Mouse (Mus musculus): ENCODE data around the gene Ehf. TPM values are rescaled to one million over a fixed set of nuclear protein-coding genes. Genes with fewer than 3 reads are reported as not detected.
A peak's percentile ranks its signal among the peaks of the same experiment; 100 is the strongest.

Ehf gene
- polyA plus RNA-seq, 1 experiment from 2014 or later, result 18.2 TPM

DNA sequence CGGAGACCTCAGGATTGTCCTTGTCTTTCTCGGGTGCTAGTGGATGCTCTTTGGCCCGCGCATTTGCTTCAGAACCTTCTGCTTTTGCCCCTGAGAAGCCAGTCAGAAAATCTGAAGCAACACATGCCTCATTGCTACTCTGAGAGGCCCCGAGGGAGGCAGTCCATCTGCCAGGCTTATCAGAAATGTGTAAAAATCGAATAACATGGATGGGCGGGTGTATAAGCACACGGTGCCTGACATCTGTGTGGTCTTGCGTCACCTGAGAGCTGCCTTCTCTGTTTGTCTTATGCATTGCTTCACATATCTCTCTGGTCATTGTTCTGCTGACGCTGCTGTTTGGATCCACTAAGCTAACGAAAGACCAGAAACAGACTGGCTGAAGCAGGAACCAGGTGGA lies 33.5 kb upstream of the Ehf start:
- no peaks in the 10 kb centered on the region for H3K4me1 ChIP-seq (ENCODE audit: control insufficient read depth, insufficient read depth, low read length)
- H3K4me3 ChIP-seq (ENCODE audit: low read depth, low read length), result no peak overlapping the region
- ATAC-seq (ENCODE audit: insufficient number of reproducible peaks, insufficient read depth, low FRiP score, low read depth), result no peak
- no peak overlapping the region for H3K27ac ChIP-seq (ENCODE audit: low read length)
- H3K36me3 ChIP-seq (ENCODE audit: control insufficient read depth, insufficient read depth, low read length), result no peaks in the 10 kb centered on the region
- H3K4me2 ChIP-seq (replicated peaks; ENCODE audit: low read depth, low read length), result no peak overlapping the region
- no peaks in the 10 kb centered on the region for H3K27me3 ChIP-seq (ENCODE audit: control insufficient read depth, insufficient read depth, low read length)
- H3K9ac ChIP-seq (replicated peaks; ENCODE audit: low read depth, low read length), result no peak overlapping the region
- WGBS, result 65% methylated on average over 11 of the region's 11 CpGs
- no peaks in the 10 kb centered on the region for H3K9me3 ChIP-seq (ENCODE audit: control insufficient read depth, low read depth, low read length)

- Histone ChIP-seq H3K9ac (replicated peaks; ENCODE audit: low read depth, low read length) (no peak overlapping the region), H3K4me3 (ENCODE audit: low read depth, low read length) (no peak overlapping the region), H3K9me3 (ENCODE audit: control insufficient read depth, low read depth, low read length) (no peaks in the 10 kb centered on the region), H3K36me3 (ENCODE audit: control insufficient read depth, insufficient read depth, low read length) (no peaks in the 10 kb centered on the region), H3K27me3 (ENCODE audit: control insufficient read depth, insufficient read depth, low read length) (no peaks in the 10 kb centered on the region), H3K4me2 (replicated peaks; ENCODE audit: low read depth, low read length) (no peak overlapping the region), H3K4me1 (ENCODE audit: control insufficient read depth, insufficient read depth, low read length) (no peaks in the 10 kb centered on the region), H3K27ac (ENCODE audit: low read length) (no peak overlapping the region)
- WGBS, result 83% methylated on average over 3 of the region's 3 CpGs
- no peak for ATAC-seq (ENCODE audit: insufficient number of reproducible peaks, insufficient read depth, low FRiP score, low read depth)
Measured at GRCm38 (mm10) chr2:103336000-103336399, 32.9 kb upstream of the Ehf start.

DNA sequence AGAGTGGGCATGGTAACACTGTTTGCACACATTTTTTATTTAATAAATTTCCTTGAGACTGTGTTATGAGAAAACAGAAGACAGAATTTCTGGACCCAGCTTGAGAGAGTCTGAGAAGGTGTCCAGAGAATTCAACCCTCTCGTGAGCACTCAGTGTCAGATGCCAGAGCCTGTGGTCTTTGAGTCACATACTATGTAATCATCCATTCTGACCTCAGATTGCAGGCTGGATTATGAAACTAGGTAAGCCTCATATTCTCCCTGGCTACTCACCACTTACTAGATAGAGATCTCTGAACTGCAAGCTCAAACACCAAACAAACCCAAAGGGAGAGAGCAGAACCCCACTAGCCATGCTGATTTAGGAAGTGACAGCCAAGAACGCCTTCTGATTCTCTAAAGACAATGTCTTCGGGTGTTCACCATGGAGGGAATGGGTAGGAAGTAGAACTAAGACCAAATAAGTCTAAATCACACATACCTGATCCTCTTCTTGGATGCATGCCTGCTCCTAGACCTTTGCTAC lies 28.7 kb upstream of the Ehf start:
- no peaks in the 10 kb centered on the region for H3K9me3 ChIP-seq (ENCODE audit: control insufficient read depth, low read depth, low read length)
- WGBS, result 78% methylated on average over 3 of the region's 3 CpGs
- no peaks in the 10 kb centered on the region for H3K36me3 ChIP-seq (ENCODE audit: control insufficient read depth, insufficient read depth, low read length)
- H3K4me1 ChIP-seq (ENCODE audit: control insufficient read depth, insufficient read depth, low read length), result no peaks in the 10 kb centered on the region
- no peak for ATAC-seq (ENCODE audit: insufficient number of reproducible peaks, insufficient read depth, low FRiP score, low read depth)
- no peaks in the 10 kb centered on the region for H3K27me3 ChIP-seq (ENCODE audit: control insufficient read depth, insufficient read depth, low read length)
- H3K4me3 ChIP-seq (ENCODE audit: low read depth, low read length), result no peak overlapping the region
- H3K9ac ChIP-seq (replicated peaks; ENCODE audit: low read depth, low read length), result no peak overlapping the region
- H3K27ac ChIP-seq (ENCODE audit: low read length), result no peak overlapping the region
- no peak overlapping the region for H3K4me2 ChIP-seq (replicated peaks; ENCODE audit: low read depth, low read length)

DNA sequence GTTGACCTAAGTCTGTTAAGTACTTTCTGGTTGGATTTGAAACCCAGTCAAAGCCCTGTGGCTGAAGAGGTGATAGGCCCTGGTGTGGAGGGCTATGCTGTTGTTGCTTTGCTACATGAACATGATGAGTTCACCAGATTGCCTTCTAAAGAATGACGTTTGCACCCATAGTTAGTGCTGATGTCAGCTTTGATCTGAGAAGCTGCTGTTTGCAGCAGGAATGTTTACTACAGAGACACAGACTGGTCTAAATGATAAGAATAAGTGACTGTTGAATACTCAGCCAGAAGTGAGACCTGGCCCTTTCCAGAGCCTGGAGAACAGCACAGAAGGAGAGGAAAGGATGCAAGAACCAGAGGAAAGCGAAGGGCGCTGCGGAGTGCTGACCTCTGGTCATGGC lies 25.7 kb upstream of the Ehf start:
- Histone ChIP-seq H3K4me1 (ENCODE audit: control insufficient read depth, insufficient read depth, low read length) (peaks cover 7% of the 10 kb centered on the region; the same call in 1 of the 2 replicates), H3K9ac (replicated peaks; ENCODE audit: low read depth, low read length) (no peak overlapping the region), H3K4me2 (replicated peaks; ENCODE audit: low read depth, low read length) (no peak overlapping the region), H3K27ac (ENCODE audit: low read length) (no peak overlapping the region), H3K36me3 (ENCODE audit: control insufficient read depth, insufficient read depth, low read length) (no peaks in the 10 kb centered on the region), H3K4me3 (ENCODE audit: low read depth, low read length) (no peak overlapping the region), H3K9me3 (ENCODE audit: control insufficient read depth, low read depth, low read length) (no peaks in the 10 kb centered on the region), H3K27me3 (ENCODE audit: control insufficient read depth, insufficient read depth, low read length) (no peaks in the 10 kb centered on the region)
- no peak for ATAC-seq (ENCODE audit: insufficient number of reproducible peaks, insufficient read depth, low FRiP score, low read depth)
- WGBS, result 83% methylated on average over 4 of the region's 4 CpGs

- Histone ChIP-seq H3K27me3 (ENCODE audit: control insufficient read depth, insufficient read depth, low read length) (no peaks in the 10 kb centered on the region), H3K36me3 (ENCODE audit: control insufficient read depth, insufficient read depth, low read length) (no peaks in the 10 kb centered on the region), H3K9ac (replicated peaks; ENCODE audit: low read depth, low read length) (no peak overlapping the region), H3K9me3 (ENCODE audit: control insufficient read depth, low read depth, low read length) (no peaks in the 10 kb centered on the region), H3K27ac (ENCODE audit: low read length) (peak overlapping the region; percentile 75), H3K4me2 (replicated peaks; ENCODE audit: low read depth, low read length) (no peak overlapping the region), H3K4me1 (ENCODE audit: control insufficient read depth, insufficient read depth, low read length) (peaks cover 7% of the 10 kb centered on the region; the same call in 1 of the 2 replicates), H3K4me3 (ENCODE audit: low read depth, low read length) (no peak overlapping the region)
- 67% methylated on average over 7 of the region's 7 CpGs for WGBS
- peak; percentile 73 for ATAC-seq (ENCODE audit: insufficient number of reproducible peaks, insufficient read depth, low FRiP score, low read depth)
Measured at GRCm38 (mm10) chr2:103325301-103326048, 22.4 kb upstream of the Ehf start.

DNA sequence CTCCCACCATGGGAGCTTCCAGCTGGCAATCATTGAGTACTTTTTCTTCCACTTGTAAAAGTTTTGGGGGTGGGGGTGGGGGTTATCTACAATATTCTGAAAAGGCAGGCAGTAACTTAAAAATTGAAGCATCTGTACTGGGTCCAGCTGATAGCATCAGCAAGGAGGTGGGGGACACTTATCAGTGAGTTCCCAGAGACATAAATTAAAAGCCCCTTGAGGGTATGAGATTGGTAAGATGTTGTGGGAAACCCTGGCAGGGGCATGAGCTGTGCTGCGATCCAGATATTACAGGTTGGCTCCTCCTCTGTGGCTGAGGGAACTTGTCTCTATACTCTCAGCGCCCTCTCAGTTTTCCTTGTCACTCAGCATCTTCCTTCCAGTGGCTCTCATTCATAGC lies 21.2 kb upstream of the Ehf start:
- H3K4me3 ChIP-seq (ENCODE audit: low read depth, low read length), result no peak overlapping the region
- no peak overlapping the region for H3K4me2 ChIP-seq (replicated peaks; ENCODE audit: low read depth, low read length)
- H3K4me1 ChIP-seq (ENCODE audit: control insufficient read depth, insufficient read depth, low read length), result peaks cover 7% of the 10 kb centered on the region; the same call in 1 of the 2 replicates
- H3K27ac ChIP-seq (ENCODE audit: low read length), result peak overlapping the region; percentile 75; the same call in 1 of the 2 replicates
- no peaks in the 10 kb centered on the region for H3K36me3 ChIP-seq (ENCODE audit: control insufficient read depth, insufficient read depth, low read length)
- no peak for ATAC-seq (ENCODE audit: insufficient number of reproducible peaks, insufficient read depth, low FRiP score, low read depth)
- no peak overlapping the region for H3K9ac ChIP-seq (replicated peaks; ENCODE audit: low read depth, low read length)
- H3K9me3 ChIP-seq (ENCODE audit: control insufficient read depth, low read depth, low read length), result no peaks in the 10 kb centered on the region
- 68% methylated on average over 2 of the region's 2 CpGs for WGBS
- H3K27me3 ChIP-seq (ENCODE audit: control insufficient read depth, insufficient read depth, low read length), result no peaks in the 10 kb centered on the region

DNA sequence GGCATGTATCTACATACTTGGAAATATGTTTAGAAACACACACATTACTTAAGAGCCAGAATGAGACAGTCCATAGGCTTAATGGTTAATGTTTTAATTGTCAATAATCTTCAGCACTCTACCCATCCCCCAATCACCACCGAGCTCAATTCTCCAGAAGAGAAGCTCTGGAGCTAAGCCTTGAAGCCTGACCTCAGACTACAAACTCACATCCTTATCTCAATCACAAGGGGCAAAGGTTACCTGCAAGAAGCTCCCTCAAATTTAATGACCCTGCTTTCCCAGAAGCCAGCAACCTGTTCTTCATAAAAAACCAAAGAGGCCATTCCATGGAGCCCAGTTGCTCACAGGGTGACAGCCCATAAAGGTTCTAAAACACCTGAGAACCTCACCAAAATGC lies 19.1 kb upstream of the Ehf start:
- H3K27ac ChIP-seq (ENCODE audit: low read length), result no peak overlapping the region
- no peak overlapping the region for H3K4me2 ChIP-seq (replicated peaks; ENCODE audit: low read depth, low read length)
- no peak overlapping the region for H3K9ac ChIP-seq (replicated peaks; ENCODE audit: low read depth, low read length)
- H3K4me3 ChIP-seq (ENCODE audit: low read depth, low read length), result no peak overlapping the region
- H3K9me3 ChIP-seq (ENCODE audit: control insufficient read depth, low read depth, low read length), result no peaks in the 10 kb centered on the region
- WGBS, result 19% methylated on average over 1 of the region's 1 CpGs
- no peaks in the 10 kb centered on the region for H3K27me3 ChIP-seq (ENCODE audit: control insufficient read depth, insufficient read depth, low read length)
- H3K4me1 ChIP-seq (ENCODE audit: control insufficient read depth, insufficient read depth, low read length), result peaks cover 7% of the 10 kb centered on the region; the same call in 1 of the 2 replicates
- H3K36me3 ChIP-seq (ENCODE audit: control insufficient read depth, insufficient read depth, low read length), result no peaks in the 10 kb centered on the region
- no peak for ATAC-seq (ENCODE audit: insufficient number of reproducible peaks, insufficient read depth, low FRiP score, low read depth)

DNA sequence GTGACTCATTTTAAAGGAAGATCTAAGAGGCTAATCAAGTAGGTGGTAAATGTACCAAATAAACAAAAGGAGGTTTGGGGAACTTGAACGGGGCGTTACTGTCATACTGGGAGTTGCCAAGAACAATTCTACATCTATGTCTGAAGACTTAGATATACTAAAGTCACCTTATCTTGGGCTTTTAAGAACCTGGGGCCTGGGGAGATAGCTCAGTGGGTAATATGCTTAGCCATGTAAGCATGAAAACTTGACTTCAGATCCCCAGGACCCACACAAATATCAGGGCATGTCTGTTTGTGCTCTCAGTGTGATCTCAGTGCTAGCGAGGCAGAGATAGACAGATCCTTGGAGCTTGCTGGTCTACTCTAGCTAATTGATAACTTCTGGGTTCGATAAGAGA lies 18.6 kb upstream of the Ehf start:
- no peak overlapping the region for H3K4me3 ChIP-seq (ENCODE audit: low read depth, low read length)
- no peaks in the 10 kb centered on the region for H3K36me3 ChIP-seq (ENCODE audit: control insufficient read depth, insufficient read depth, low read length)
- no peaks in the 10 kb centered on the region for H3K9me3 ChIP-seq (ENCODE audit: control insufficient read depth, low read depth, low read length)
- 83% methylated on average over 4 of the region's 4 CpGs for WGBS
- no peak overlapping the region for H3K9ac ChIP-seq (replicated peaks; ENCODE audit: low read depth, low read length)
- ATAC-seq (ENCODE audit: insufficient number of reproducible peaks, insufficient read depth, low FRiP score, low read depth), result no peak
- no peak overlapping the region for H3K27ac ChIP-seq (ENCODE audit: low read length)
- H3K4me1 ChIP-seq (ENCODE audit: control insufficient read depth, insufficient read depth, low read length), result peaks cover 7% of the 10 kb centered on the region; the same call in 1 of the 2 replicates
- H3K4me2 ChIP-seq (replicated peaks; ENCODE audit: low read depth, low read length), result no peak overlapping the region
- H3K27me3 ChIP-seq (ENCODE audit: control insufficient read depth, insufficient read depth, low read length), result no peaks in the 10 kb centered on the region
